10 mouse cellular contexts compared by ENCODE assay signal in genomic region chr3:52342801-52343200, GRCm38 (mm10).
A peak's percentile ranks its signal among the peaks of the same experiment; 100 is the strongest.
DNase-seq lines count a peak whose midpoint lies in the region; ATAC-seq and TF ChIP-seq lines count a peak whose summit lies in the region.
"Had no signal": no experiment of that assay in that cellular context is flagged by ENCODE, and none has a peak within 500 bp of the region (broad histone marks: within the 10 kb centered on the region; RNA-seq: fewer than 3 reads in every experiment).

No protein-coding gene starts in this region.

- 6% methylated on average over 3 of the region's 3 CpGs for WGBS in cerebellum, adult 2 months
- WGBS in midbrain, postnatal 0 days, result 12% methylated on average over 3 of the region's 3 CpGs
- 93% methylated on average over 3 of the region's 3 CpGs for WGBS in thymus, adult 2 months

- TF ChIP-seq POLR2A in cerebellum, adult 2 months (IDR thresholded peaks at IDR 0.05; ENCODE audit: borderline replicate concordance, insufficient read depth, low read length), result no peak
- TF ChIP-seq POLR2A in thymus, adult 2 months (IDR thresholded peaks at IDR 0.05; ENCODE audit: control insufficient read depth, extremely low read depth, insufficient read depth, low read length, poor library complexity), result no peak

- H3K27ac ChIP-seq in cerebellum, adult 2 months (ENCODE audit: insufficient read depth, low read length), result peak overlapping the region; percentile 71; the same call in 1 of the 2 replicates
- H3K27ac ChIP-seq in midbrain, postnatal 0 days (ENCODE audit: low read depth, low read length), result no peak overlapping the region
- H3K27ac ChIP-seq in thymus, adult 2 months (ENCODE audit: control insufficient read depth, insufficient read depth, low read length), result no peak overlapping the region
- H3K27ac ChIP-seq: liver, embryonic 14.5 days had no signal

- no peak for ATAC-seq in midbrain, postnatal 0 days (ENCODE audit: low FRiP score)

- H3K4me2 ChIP-seq in midbrain, postnatal 0 days (ENCODE audit: low read depth, low read length, poor library complexity, severe bottlenecking), result no peak overlapping the region
- H3K4me2 ChIP-seq: heart, embryonic 15.5 days had no signal

- H3K4me3 ChIP-seq in cerebellum, adult 2 months (replicated peaks; ENCODE audit: insufficient read depth, low read depth, low read length), result peak overlapping the region; percentile 11
- no peak overlapping the region for H3K4me3 ChIP-seq in midbrain, postnatal 0 days (ENCODE audit: low read depth, low read length)
- no peak overlapping the region for H3K4me3 ChIP-seq in thymus, adult 2 months (ENCODE audit: control insufficient read depth, insufficient read depth, low read length)
- H3K4me3 ChIP-seq: heart, embryonic 15.5 days had no signal

- TF ChIP-seq CTCF in cerebellum, adult 2 months (IDR thresholded peaks at IDR 0.05; ENCODE audit: borderline replicate concordance, insufficient read depth, low read depth, low read length), result no peak
- no peak for TF ChIP-seq CTCF in midbrain, postnatal 0 days (IDR thresholded peaks at IDR 0.05)
- TF ChIP-seq CTCF in thymus, adult 2 months (IDR thresholded peaks at IDR 0.05; ENCODE audit: borderline replicate concordance, control insufficient read depth, extremely low read depth, insufficient read depth, low read length, poor library complexity), result no peak

- no peaks in the 10 kb centered on the region for H3K9me3 ChIP-seq in midbrain, postnatal 0 days (ENCODE audit: low read length)
- H3K9me3 ChIP-seq: heart, embryonic 15.5 days had no signal

- peaks cover 18% of the 10 kb centered on the region for H3K4me1 ChIP-seq in cerebellum, adult 2 months (ENCODE audit: control insufficient read depth, insufficient read depth, low read length)
- H3K4me1 ChIP-seq in midbrain, postnatal 0 days (ENCODE audit: insufficient read depth, low read length), result no peaks in the 10 kb centered on the region; the same call in 1 of the 2 replicates
- peaks cover 22% of the 10 kb centered on the region for H3K4me1 ChIP-seq in thymus, adult 2 months (replicated peaks; ENCODE audit: control insufficient read depth, insufficient read depth, low read length)

- DNase-seq in adrenal gland, adult (ENCODE audit: inconsistent age in 2 of 2, low spot score in 1 of 2), result peak; percentile 15 to 66
- DNase-seq in adrenal gland, adult 8-10 months, result no peak
- peak; percentile 57 to 67 for DNase-seq in left cerebral cortex, adult 18-20 months (ENCODE audit: low spot score in 2 of 2)
- DNase-seq in left cerebral cortex, adult 11 months (ENCODE audit: low spot score), result no peak
- peak; percentile 68 to 70 for DNase-seq in cerebellum, adult 2 months
- peak; percentile 43 for DNase-seq in midbrain, postnatal 0 days (ENCODE audit: low spot score)
- no peak for DNase-seq in c-Kit-positive CD71-positive TER-119-positive erythroid progenitor cells, embryonic 14.5 days (ENCODE audit: low spot score)
- no peak for DNase-seq in thymus, adult 2 months

- no peak overlapping the region for H3K9ac ChIP-seq in midbrain, postnatal 0 days (replicated peaks; ENCODE audit: low read length, poor library complexity, severe bottlenecking)
- H3K9ac ChIP-seq: heart, embryonic 15.5 days; liver, embryonic 14.5 days had no signal

- H3K36me3 ChIP-seq in midbrain, postnatal 0 days (ENCODE audit: insufficient read depth, low read length), result no peaks in the 10 kb centered on the region
- H3K36me3 ChIP-seq in thymus, adult 2 months (ENCODE audit: control insufficient read depth, insufficient read depth, low read length), result peaks cover 9% of the 10 kb centered on the region

- H3K27me3 ChIP-seq in cerebellum, adult 2 months (ENCODE audit: control insufficient read depth, insufficient read depth, low read length), result no peaks in the 10 kb centered on the region
- no peaks in the 10 kb centered on the region for H3K27me3 ChIP-seq in midbrain, postnatal 0 days (ENCODE audit: insufficient read depth, low read length)
- H3K27me3 ChIP-seq in thymus, adult 2 months (ENCODE audit: control insufficient read depth, insufficient read depth, low read length), result no peaks in the 10 kb centered on the region
- H3K27me3 ChIP-seq: heart, embryonic 15.5 days had no signal

Comparison
In these comparisons a context has a peak if more than half of its experiments do, and no peak if none do; other contexts are left out.
1. DNase-seq: peak in adrenal gland, adult (2 of 2), left cerebral cortex, adult 18-20 months (2 of 2), cerebellum, adult 2 months (2 of 2) and midbrain, postnatal 0 days (single experiment); none in adrenal gland, adult 8-10 months (single experiment), left cerebral cortex, adult 11 months (single experiment), c-Kit-positive CD71-positive TER-119-positive erythroid progenitor cells, embryonic 14.5 days (single experiment) and thymus, adult 2 months (single experiment).